Mouse (Mus musculus) ES-Bruce4 (cell line): Measurements from ENCODE around the gene Rnf144b. TPM values are rescaled to one million over a fixed set of nuclear protein-coding genes. Genes with fewer than 3 reads are reported as not detected.

Experiments
- H3K27ac ChIP-seq: 2 replicates; pipeline ENCODE4 v1.5.1; 2012; ENCODE audit warnings: low read length, inconsistent platforms; ENCODE audit not compliant: insufficient read depth
- H3K27me3 ChIP-seq: 2 replicates; pipeline ENCODE4 v1.6.1; 2012; ENCODE audit warnings: mild to moderate bottlenecking, low read length, inconsistent platforms; ENCODE audit not compliant: control insufficient read depth, poor library complexity, insufficient read depth, severe bottlenecking
- H3K36me3 ChIP-seq: 2 replicates; pipeline ENCODE4 v1.6.1; 2012; ENCODE audit warnings: inconsistent platforms, mild to moderate bottlenecking, low read length, moderate library complexity; ENCODE audit not compliant: control insufficient read depth, poor library complexity, insufficient read depth, severe bottlenecking
- H3K4me1 ChIP-seq: one replicate; pipeline ENCODE4 v1.8.1; 2011; ENCODE audit warnings: low read length; ENCODE audit not compliant: control insufficient read depth, insufficient read depth
- H3K4me3 ChIP-seq: 2 replicates; pipeline ENCODE4 v1.5.1; 2011; ENCODE audit warnings: low read depth, mild to moderate bottlenecking, low read length
- H3K9ac ChIP-seq: 2 replicates; pipeline ENCODE4 v1.6.1; 2012; ENCODE audit warnings: low read depth, mild to moderate bottlenecking, inconsistent platforms; ENCODE audit not compliant: poor library complexity, severe bottlenecking
- H3K9me3 ChIP-seq: replicated peaks from 2 replicates; pipeline ENCODE4 v1.6.1; 2012; ENCODE audit warnings: mild to moderate bottlenecking, low read length, inconsistent platforms; ENCODE audit not compliant: control insufficient read depth, poor library complexity, insufficient read depth, severe bottlenecking
- CTCF ChIP-seq: IDR thresholded peaks from one replicate; pipeline ENCODE4 v1.8.1; 2011; ENCODE audit warnings: low read depth, low read length
- EP300 ChIP-seq: IDR thresholded peaks from 2 replicates; pipeline ENCODE4 v1.6.1; 2011; ENCODE audit warnings: low read depth, low read length; ENCODE audit not compliant: insufficient read depth
- POLR2A ChIP-seq: IDR thresholded peaks from one replicate; pipeline ENCODE4 v1.8.1; 2011; ENCODE audit warnings: low read length; ENCODE audit not compliant: insufficient read depth
- polyA plus RNA-seq: library from polyadenylated mRNA; stranded (reverse); fragments of >200 nt; gene quantifications from 2 replicates; pipeline ENCODE4 v1.2.4, GENCODE M21; 2011; ENCODE audit warnings: low read depth; ENCODE audit not compliant: missing spikeins, insufficient read depth, insufficient read length

Gene Rnf144b
- polyA plus RNA-seq, 1 experiment, result 1.6 TPM

GRCm38 (mm10) chr13:47244771-47245170 lies 122.3 kb downstream of the Rnf144b start:
- no peak overlapping the region for H3K27ac ChIP-seq
- no peak overlapping the region for H3K9ac ChIP-seq
- no peak overlapping the region for H3K4me3 ChIP-seq
- no peaks in the 10 kb centered on the region for H3K9me3 ChIP-seq
- no peaks in the 10 kb centered on the region for H3K4me1 ChIP-seq
- no peak for TF ChIP-seq EP300
- H3K27me3 ChIP-seq, result no peaks in the 10 kb centered on the region
- no peaks in the 10 kb centered on the region for H3K36me3 ChIP-seq

GRCm38 (mm10) chr13:47246459-47246858 lies 124.0 kb downstream of the Rnf144b start:
- H3K36me3 ChIP-seq, result no peaks in the 10 kb centered on the region
- H3K27ac ChIP-seq, result no peak overlapping the region
- H3K27me3 ChIP-seq, result no peaks in the 10 kb centered on the region
- H3K9me3 ChIP-seq, result no peaks in the 10 kb centered on the region
- H3K9ac ChIP-seq, result no peak overlapping the region
- H3K4me3 ChIP-seq, result no peak overlapping the region
- no peaks in the 10 kb centered on the region for H3K4me1 ChIP-seq
- no peak for TF ChIP-seq CTCF
- no peak for TF ChIP-seq POLR2A
- no peak for TF ChIP-seq EP300

- Histone ChIP-seq H3K4me1 (no peaks in the 10 kb centered on the region), H3K9ac (no peak overlapping the region), H3K4me3 (no peak overlapping the region), H3K9me3 (no peaks in the 10 kb centered on the region), H3K27me3 (no peaks in the 10 kb centered on the region), H3K27ac (no peak overlapping the region), H3K36me3 (no peaks in the 10 kb centered on the region)
- TF ChIP-seq EP300 (no peak), POLR2A (no peak), CTCF (no peak)
Measured at GRCm38 (mm10) chr13:47247156-47247800, 124.8 kb downstream of the Rnf144b start.

- TF ChIP-seq CTCF (no peak), EP300 (no peak)
- Histone ChIP-seq H3K27ac (no peak overlapping the region), H3K9ac (no peak overlapping the region), H3K4me1 (no peaks in the 10 kb centered on the region), H3K27me3 (no peaks in the 10 kb centered on the region), H3K9me3 (no peaks in the 10 kb centered on the region), H3K36me3 (no peaks in the 10 kb centered on the region), H3K4me3 (no peak overlapping the region)
Measured at GRCm38 (mm10) chr13:47248289-47249010, 126.0 kb downstream of the Rnf144b start.

- Histone ChIP-seq H3K27me3 (no peaks in the 10 kb centered on the region), H3K36me3 (no peaks in the 10 kb centered on the region), H3K4me3 (no peak overlapping the region), H3K27ac (no peak overlapping the region), H3K9me3 (no peaks in the 10 kb centered on the region), H3K9ac (no peak overlapping the region), H3K4me1 (no peaks in the 10 kb centered on the region)
- TF ChIP-seq EP300 (no peak), POLR2A (no peak), CTCF (no peak)
Measured at GRCm38 (mm10) chr13:47250615-47251014, 128.2 kb downstream of the Rnf144b start.

- H3K9me3 ChIP-seq, result no peaks in the 10 kb centered on the region
- no peak for TF ChIP-seq EP300
- no peak for TF ChIP-seq CTCF
- no peak for TF ChIP-seq POLR2A
- H3K36me3 ChIP-seq, result no peaks in the 10 kb centered on the region
- no peaks in the 10 kb centered on the region for H3K27me3 ChIP-seq
- H3K27ac ChIP-seq, result no peak overlapping the region
- H3K4me1 ChIP-seq, result no peaks in the 10 kb centered on the region
- H3K9ac ChIP-seq, result no peak overlapping the region
- H3K4me3 ChIP-seq, result no peak overlapping the region
Measured at GRCm38 (mm10) chr13:47251114-47251764, 128.8 kb downstream of the Rnf144b start.
